ENCODE assay signal across 12 mouse cellular contexts in genomic region chr19:28579724-28580375, GRCm38 (mm10).
DNase-seq lines count a peak whose midpoint lies in the region; ATAC-seq and TF ChIP-seq lines count a peak whose summit lies in the region.
"Had no signal": no experiment of that assay in that cellular context is flagged by ENCODE, and none has a peak within 500 bp of the region (broad histone marks: within the 10 kb centered on the region; RNA-seq: fewer than 3 reads in every experiment).

No protein-coding gene starts in this region.

- intact Hi-C loops in heart, postnatal 36 days (cut with DNase I), result no loop called here

- DNase-seq in heart, adult 11 months, result peak; percentile 84
- no peak for DNase-seq in heart, postnatal 36 days
- peak; percentile 85 for DNase-seq in brain, embryonic 14.5 days (ENCODE audit: low read depth)
- DNase-seq in forebrain, embryonic 14.5 days (ENCODE audit: low spot score), result peak; percentile 75
- DNase-seq in thymus, postnatal 4 days, result no peak
- DNase-seq in adrenal gland, adult 18-20 months (ENCODE audit: low spot score in 2 of 2), result no peak
- DNase-seq in cerebellum, adult 9-10 months, result no peak
- DNase-seq: lung, postnatal 14 days had no signal

- 3% methylated on average over 14 of the region's 14 CpGs for WGBS in forebrain, embryonic 14.5 days
- WGBS in midbrain, embryonic 16.5 days, result 14% methylated on average over 14 of the region's 14 CpGs

- H3K36me3 ChIP-seq in forebrain, embryonic 14.5 days (ENCODE audit: control insufficient read depth, insufficient read depth, low read length), result no peaks in the 10 kb centered on the region
- H3K36me3 ChIP-seq in midbrain, embryonic 16.5 days (ENCODE audit: control insufficient read depth, insufficient read depth, low read length), result no peaks in the 10 kb centered on the region
- H3K36me3 ChIP-seq: embryonic facial prominence, embryonic 12.5 days; liver, embryonic 12.5 days had no signal

- no peak for TF ChIP-seq CTCF in brain, embryonic 14.5 days (IDR thresholded peaks at IDR 0.05; ENCODE audit: borderline replicate concordance, extremely low read depth, insufficient read depth, insufficient read length)

- no peak overlapping the region for H3K4me3 ChIP-seq in forebrain, embryonic 14.5 days (ENCODE audit: low read depth, low read length)
- no peak overlapping the region for H3K4me3 ChIP-seq in midbrain, embryonic 16.5 days (ENCODE audit: low read depth, low read length)
- H3K4me3 ChIP-seq: embryonic facial prominence, embryonic 12.5 days; liver, embryonic 12.5 days had no signal

- no peaks in the 10 kb centered on the region for H3K9me3 ChIP-seq in forebrain, embryonic 14.5 days (replicated peaks; ENCODE audit: control insufficient read depth, low read length)
- H3K9me3 ChIP-seq in midbrain, embryonic 16.5 days (replicated peaks; ENCODE audit: control insufficient read depth, low read length, poor library complexity, severe bottlenecking), result no peaks in the 10 kb centered on the region
- H3K9me3 ChIP-seq: embryonic facial prominence, embryonic 12.5 days; liver, embryonic 12.5 days had no signal

- H3K4me1 ChIP-seq in forebrain, embryonic 14.5 days (ENCODE audit: control insufficient read depth, insufficient read depth, low read length), result peaks cover 11% of the 10 kb centered on the region
- H3K4me1 ChIP-seq in midbrain, embryonic 16.5 days (ENCODE audit: control insufficient read depth, insufficient read depth, low read length), result no peaks in the 10 kb centered on the region
- H3K4me1 ChIP-seq: embryonic facial prominence, embryonic 12.5 days; liver, embryonic 12.5 days had no signal

- TF ChIP-seq POLR2A in brain, embryonic 14.5 days (IDR thresholded peaks at IDR 0.05; ENCODE audit: borderline replicate concordance, extremely low read depth, insufficient read depth, insufficient read length, poor library complexity, severe bottlenecking), result no peak

- no peak overlapping the region for H3K27ac ChIP-seq in forebrain, embryonic 14.5 days (ENCODE audit: low read depth, low read length)
- no peak overlapping the region for H3K27ac ChIP-seq in midbrain, embryonic 16.5 days (ENCODE audit: low read length)
- H3K27ac ChIP-seq: embryonic facial prominence, embryonic 12.5 days; liver, embryonic 12.5 days had no signal

- ATAC-seq in forebrain, embryonic 14.5 days, result peak; percentile 65
- ATAC-seq in midbrain, embryonic 16.5 days, result 0 out of 2 replicates have a peak, but pooled peaks have one; percentile 51
- ATAC-seq: intestine, postnatal 0 days; liver, embryonic 12.5 days had no signal

- no peak overlapping the region for H3K9ac ChIP-seq in forebrain, embryonic 14.5 days (ENCODE audit: low read length)
- H3K9ac ChIP-seq in midbrain, embryonic 16.5 days (ENCODE audit: low read depth, low read length), result no peak overlapping the region
- H3K9ac ChIP-seq: embryonic facial prominence, embryonic 12.5 days; liver, embryonic 12.5 days had no signal

- peaks cover 3% of the 10 kb centered on the region; the same call in 1 of the 2 replicates for H3K27me3 ChIP-seq in forebrain, embryonic 14.5 days (replicated peaks; ENCODE audit: control insufficient read depth, insufficient read depth, low read length)
- H3K27me3 ChIP-seq in midbrain, embryonic 16.5 days (ENCODE audit: control insufficient read depth, insufficient read depth, low read depth, low read length), result no peaks in the 10 kb centered on the region
- H3K27me3 ChIP-seq: embryonic facial prominence, embryonic 12.5 days; liver, embryonic 12.5 days had no signal

- peak overlapping the region; percentile 33 for H3K4me2 ChIP-seq in forebrain, embryonic 14.5 days (ENCODE audit: low read length)
- H3K4me2 ChIP-seq in midbrain, embryonic 16.5 days (ENCODE audit: low read length), result no peak overlapping the region; the same call in 1 of the 2 replicates
- H3K4me2 ChIP-seq: embryonic facial prominence, embryonic 12.5 days; liver, embryonic 12.5 days had no signal

Comparison
In these comparisons a context has a peak if more than half of its experiments do, and no peak if none do; other contexts are left out.
1. DNase-seq: peak in heart, adult 11 months (single experiment), brain, embryonic 14.5 days (single experiment) and forebrain, embryonic 14.5 days (single experiment); none in heart, postnatal 36 days (0 of 2), thymus, postnatal 4 days (single experiment), adrenal gland, adult 18-20 months (0 of 2) and cerebellum, adult 9-10 months (single experiment).